Mouse (Mus musculus) myocyte (in vitro differentiated cells): ENCODE data around the gene Plek.

ENCODE experiments used
- CEBPB ChIP-seq: IDR thresholded peaks from 2 replicates; pipeline ENCODE4 v1.6.1; 2011; ENCODE audit warnings: mild to moderate bottlenecking, moderate library complexity; ENCODE audit not compliant: poor library complexity, insufficient read depth, severe bottlenecking
- E2F4 ChIP-seq: IDR thresholded peaks from one replicate; pipeline ENCODE4 v1.6.1; 2011; ENCODE audit warnings: mild to moderate bottlenecking, control low read depth, moderate library complexity; ENCODE audit not compliant: insufficient read depth
- MAX ChIP-seq: IDR thresholded peaks from one replicate; pipeline ENCODE4 v1.6.1; 2011; ENCODE audit warnings: low read depth, mild to moderate bottlenecking, control low read depth
- MYOD1 ChIP-seq, 3 experiments: IDR thresholded peaks; one replicate each; pipeline ENCODE4 v1.6.1; 2011; ENCODE audit warnings: control low read depth in 2 of 3, low read depth in 2 of 3, mild to moderate bottlenecking in 2 of 3, moderate library complexity in 1 of 3; ENCODE audit not compliant: insufficient read length in 2 of 3, control insufficient read depth in 1 of 3
- MYOG ChIP-seq, 3 experiments: IDR thresholded peaks; one replicate each; pipeline ENCODE4 v1.6.1; 2011; ENCODE audit warnings: control low read depth in 2 of 3, low read depth in 2 of 3, mild to moderate bottlenecking in 2 of 3; ENCODE audit not compliant: insufficient read length in 2 of 3, control insufficient read depth in 1 of 3, insufficient read depth in 1 of 3
- POLR2A ChIP-seq: IDR thresholded peaks from one replicate; pipeline ENCODE4 v1.6.1; 2011; ENCODE audit warnings: low read depth, mild to moderate bottlenecking, control low read depth, moderate library complexity; ENCODE audit not compliant: insufficient read length
- POLR2AphosphoS2 ChIP-seq: IDR thresholded peaks from one replicate; pipeline ENCODE4 v1.6.1; 2011; ENCODE audit warnings: low read depth, control low read depth; ENCODE audit not compliant: insufficient read length
- REST ChIP-seq: IDR thresholded peaks from one replicate; pipeline ENCODE4 v1.6.1; 2011; ENCODE audit warnings: mild to moderate bottlenecking, control low read depth, moderate library complexity; ENCODE audit not compliant: insufficient read depth, insufficient read length
- SRF ChIP-seq: IDR thresholded peaks from one replicate; pipeline ENCODE4 v1.6.1; 2011; ENCODE audit warnings: low read depth; ENCODE audit not compliant: control insufficient read depth, insufficient read length
- TCF12 ChIP-seq: IDR thresholded peaks from one replicate; pipeline ENCODE4 v1.6.1; 2011; ENCODE audit warnings: mild to moderate bottlenecking, control low read depth; ENCODE audit not compliant: poor library complexity, insufficient read depth, severe bottlenecking
- TCF3 ChIP-seq: IDR thresholded peaks from one replicate; pipeline ENCODE4 v1.6.1; 2011; ENCODE audit warnings: low read depth, control low read depth; ENCODE audit not compliant: insufficient read length
- USF1 ChIP-seq: IDR thresholded peaks from one replicate; pipeline ENCODE4 v1.6.1; 2011; ENCODE audit warnings: low read depth, mild to moderate bottlenecking, control low read depth, moderate library complexity

DNA sequence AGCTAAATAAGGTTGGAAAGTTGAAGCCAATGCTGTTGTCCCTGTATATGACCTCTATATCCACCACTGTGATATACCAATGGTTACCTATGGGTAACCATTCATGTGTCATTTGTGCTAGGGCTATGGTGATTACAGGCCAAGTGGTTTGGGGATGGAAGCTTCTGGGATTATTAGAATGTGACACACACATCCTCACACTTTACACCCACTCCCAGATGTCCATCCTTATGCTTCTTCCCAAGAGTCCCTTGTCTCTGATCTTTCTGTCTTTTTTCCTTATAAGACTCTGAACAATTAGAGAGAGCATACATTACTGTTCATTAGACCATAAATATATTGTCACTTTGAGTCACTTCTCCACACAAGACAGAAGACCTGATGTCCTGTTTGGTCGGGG, 79.1 kb downstream of the Plek start:
- TF ChIP-seq POLR2A: no peak
- no peak for TF ChIP-seq USF1
- no peak for TF ChIP-seq MAX
- no peak for TF ChIP-seq TCF12
- no peak for TF ChIP-seq SRF
- TF ChIP-seq POLR2AphosphoS2: no peak
- TF ChIP-seq CEBPB: no peak
- TF ChIP-seq REST: no peak
- TF ChIP-seq MYOG (IDR thresholded peaks at IDR 0.05; ENCODE audit: control insufficient read depth in 1 of 3, insufficient read depth in 1 of 3, insufficient read length in 2 of 3, low read depth in 2 of 3): no peak
- no peak for TF ChIP-seq MYOD1 (IDR thresholded peaks at IDR 0.05; ENCODE audit: control insufficient read depth in 1 of 3, insufficient read length in 2 of 3, low read depth in 2 of 3)
- no peak for TF ChIP-seq E2F4
- TF ChIP-seq TCF3: no peak
